Mouse (Mus musculus) gastrocnemius, postnatal 10 days (tissue): ENCODE measurements at regions not wholly inside any gene's neighbourhood (a gene's known extent, or its start where the extent isn't known, plus 50 kb on each side); places are given as distances from the start of the nearest gene placed in this dataset.
"Not testable (repeated sequence)": the region's sequence is repeated elsewhere in the genome, so short reads cannot be mapped to it uniquely, and the experiment has no call there.

Source experiments
- DNase-seq: peaks from one replicate; pipeline ENCODE4 v3.0.0; 2021; ENCODE audit warnings: mixed read lengths

- DNase-seq = no peak
These were observed 94.9 kb downstream of the Plppr4 start for GRCm38 (mm10) chr3:117265790-117266189.

GRCm38 (mm10) chr3:117247833-117248232, 112.8 kb downstream of the Plppr4 start:
- DNase-seq = no peak

- no peak for DNase-seq
These were observed 118.9 kb downstream of the Plppr4 start for GRCm38 (mm10) chr3:117241810-117242209.

- DNase-seq = no peak
These were observed 134.1 kb downstream of the Plppr4 start for GRCm38 (mm10) chr3:117226616-117227015.

GRCm38 (mm10) chr3:117225041-117225440, 135.6 kb downstream of the Plppr4 start:
- no peak for DNase-seq

GRCm38 (mm10) chr3:117217952-117218351, 142.7 kb downstream of the Plppr4 start:
- DNase-seq = no peak

GRCm38 (mm10) chr3:117191903-117192302, 168.8 kb downstream of the Plppr4 start:
- DNase-seq = no peak

- DNase-seq = no peak
These were observed 171.7 kb downstream of the Plppr4 start for GRCm38 (mm10) chr3:117188782-117189500.

- no peak for DNase-seq
These were observed 177.0 kb downstream of the Plppr4 start for GRCm38 (mm10) chr3:117183654-117184184.

GRCm38 (mm10) chr3:117169740-117170139, 190.9 kb downstream of the Plppr4 start:
- DNase-seq = no peak

- no peak for DNase-seq
These were observed 194.3 kb upstream of the Palmd start for GRCm38 (mm10) chr3:117163046-117163445.

GRCm38 (mm10) chr3:117160689-117161088, 191.9 kb upstream of the Palmd start:
- DNase-seq = not testable (repeated sequence)

GRCm38 (mm10) chr3:117155274-117155673, 186.5 kb upstream of the Palmd start:
- DNase-seq = no peak

- DNase-seq = no peak
These were observed 184.3 kb upstream of the Palmd start for GRCm38 (mm10) chr3:117153011-117153473.

GRCm38 (mm10) chr3:117152414-117152813, 183.6 kb upstream of the Palmd start:
- no peak for DNase-seq

- DNase-seq = no peak
These were observed 178.6 kb upstream of the Palmd start for GRCm38 (mm10) chr3:117147414-117147813.

GRCm38 (mm10) chr3:117139835-117140234, 171.0 kb upstream of the Palmd start:
- no peak for DNase-seq

GRCm38 (mm10) chr3:117138720-117139119, 169.9 kb upstream of the Palmd start:
- DNase-seq = no peak

- no peak for DNase-seq
These were observed 164.1 kb upstream of the Palmd start for GRCm38 (mm10) chr3:117132897-117133296.

- no peak for DNase-seq
These were observed 153.4 kb upstream of the Palmd start for GRCm38 (mm10) chr3:117122211-117122610.

- no peak for DNase-seq
These were observed 151.6 kb upstream of the Palmd start for GRCm38 (mm10) chr3:117120086-117121055.

GRCm38 (mm10) chr3:117119576-117119975, 150.8 kb upstream of the Palmd start:
- no peak for DNase-seq

- DNase-seq = no peak
These were observed 149.1 kb upstream of the Palmd start for GRCm38 (mm10) chr3:117117838-117118237.
